Mouse (Mus musculus) layer of hippocampus, postnatal 10 days (tissue): ENCODE results near the gene Hsd17b14. TPM values are rescaled to one million over a fixed set of nuclear protein-coding genes. Genes with fewer than 3 reads are reported as not detected.
"Not testable (repeated sequence)": the region's sequence is repeated elsewhere in the genome, so short reads cannot be mapped to it uniquely, and the experiment has no call there.

Experiments
- DNase-seq, 2 experiments: peaks; one replicate each; pipeline ENCODE4 v3.0.0; 2021; ENCODE audit warnings: low spot score in 2 of 2
- long read RNA-seq: library from polyadenylated mRNA; stranded (forward); transcript quantifications from one replicate; pipeline ENCODE4 v2.0.0, GENCODE M21; 2023
- total RNA-seq, 2 experiments: library from RNA; stranded (reverse); gene quantifications; 2 replicates each; pipeline ENCODE4 v1.2.3; 2021

The Hsd17b14 gene
- total RNA-seq: not detected
- long read RNA-seq, partial matches to known transcripts: 0 of 1 reads
- long read RNA-seq, other reads (novel, unspliced or antisense): 1 of 1 reads

- DNase-seq: no peak
Observed at GRCm38 (mm10) chr7:45554744-45555143, at the start of gene Hsd17b14. Gene Hsd17b14, plus strand, starts transcription at chr7:45554893.

GRCm38 (mm10) chr7:45507583-45507982, 47.1 kb upstream of the Hsd17b14 start:
- DNase-seq: no peak

GRCm38 (mm10) chr7:45508561-45508960, 46.1 kb upstream of the Hsd17b14 start:
- DNase-seq: no peak

- DNase-seq: no peak
Observed at GRCm38 (mm10) chr7:45509181-45509882, 45.4 kb upstream of the Hsd17b14 start.

GRCm38 (mm10) chr7:45509912-45510787, 44.5 kb upstream of the Hsd17b14 start, which contains the start of gene Nucb1:
Gene Nucb1, minus strand, starts transcription at chr7:45510406.
- peak; percentile 86 to 88 for DNase-seq

- DNase-seq: no peak
Observed at GRCm38 (mm10) chr7:45514411-45514810, 40.3 kb upstream of the Hsd17b14 start.

GRCm38 (mm10) chr7:45515436-45515835, 39.3 kb upstream of the Hsd17b14 start:
- DNase-seq: no peak

- DNase-seq: not testable (repeated sequence)
Observed at GRCm38 (mm10) chr7:45516846-45517245, 37.8 kb upstream of the Hsd17b14 start.

- DNase-seq: no peak
Observed at GRCm38 (mm10) chr7:45518618-45519017, 36.1 kb upstream of the Hsd17b14 start.

- no peak for DNase-seq
Observed at GRCm38 (mm10) chr7:45519345-45520120, 35.2 kb upstream of the Hsd17b14 start.

- no peak for DNase-seq
Observed at GRCm38 (mm10) chr7:45520605-45521004, 34.1 kb upstream of the Hsd17b14 start.

GRCm38 (mm10) chr7:45521728-45522184, 32.9 kb upstream of the Hsd17b14 start:
- DNase-seq: peak; percentile 82 to 88

GRCm38 (mm10) chr7:45522194-45522752, 32.4 kb upstream of the Hsd17b14 start:
- no peak for DNase-seq

- no peak for DNase-seq
Observed at GRCm38 (mm10) chr7:45522957-45523676, 31.6 kb upstream of the Hsd17b14 start.

GRCm38 (mm10) chr7:45523678-45524170, 31.0 kb upstream of the Hsd17b14 start:
- DNase-seq: no peak

GRCm38 (mm10) chr7:45524841-45525621, 29.7 kb upstream of the Hsd17b14 start:
- no peak for DNase-seq

- peak; percentile 97 to 98 for DNase-seq
Observed at GRCm38 (mm10) chr7:45525809-45526473, 28.8 kb upstream of the Hsd17b14 start, which contains the start of the genes Ppp1r15a and Plekha4. Gene Ppp1r15a, minus strand, starts transcription at chr7:45526268. Gene Plekha4, plus strand, starts transcription at chr7:45526330.

- no peak for DNase-seq
Observed at GRCm38 (mm10) chr7:45526474-45527120, 28.1 kb upstream of the Hsd17b14 start.
